Mouse (Mus musculus) midbrain, embryonic 11.5 days (tissue): ENCODE measurements around the gene Gpkow. TPM values are rescaled to one million over a fixed set of nuclear protein-coding genes. Genes with fewer than 3 reads are reported as not detected.
"Not testable (repeated sequence)": the region's sequence is repeated elsewhere in the genome, so short reads cannot be mapped to it uniquely, and the experiment has no call there.

Experiments
- ATAC-seq: fragments of 200-750 bp; cut with Nextera tagmentation; 2 replicates; pipeline ENCODE4 v1.8.0; 2017; ENCODE audit warnings: moderate TSS enrichment, moderate library complexity; ENCODE audit not compliant: low FRiP score
- DNase-seq: peaks from one replicate; pipeline ENCODE4 v3.0.0; 2015; ENCODE audit warnings: low spot score; ENCODE audit errors: missing footprints
- H3K27ac ChIP-seq: fragments of 300-500 bp; sonication (generic); 2 replicates; pipeline ENCODE4 v1.5.1; 2014; ENCODE audit warnings: low read depth, low read length
- H3K27me3 ChIP-seq: fragments of 300-500 bp; sonication (generic); 2 replicates; pipeline ENCODE4 v1.6.1; 2014; ENCODE audit warnings: mild to moderate bottlenecking, low read length, moderate library complexity, mixed read lengths; ENCODE audit not compliant: control insufficient read depth, insufficient read depth
- H3K36me3 ChIP-seq: fragments of 300-500 bp; sonication (generic); 2 replicates; pipeline ENCODE4 v1.6.1; 2014; ENCODE audit warnings: mild to moderate bottlenecking, low read length, moderate library complexity, mixed read lengths; ENCODE audit not compliant: control insufficient read depth, insufficient read depth
- H3K4me1 ChIP-seq: fragments of 300-500 bp; sonication (generic); 2 replicates; pipeline ENCODE4 v1.6.1; 2014; ENCODE audit warnings: low read length; ENCODE audit not compliant: control insufficient read depth, insufficient read depth
- H3K4me2 ChIP-seq: fragments of 300-500 bp; sonication (generic); 2 replicates; pipeline ENCODE4 v1.6.1; 2014; ENCODE audit warnings: mild to moderate bottlenecking, moderate library complexity
- H3K4me3 ChIP-seq: fragments of 300-500 bp; sonication (generic); 2 replicates; pipeline ENCODE4 v1.5.1; 2014; ENCODE audit warnings: low read depth, low read length
- H3K9ac ChIP-seq: fragments of 300-500 bp; sonication (generic); 2 replicates; pipeline ENCODE4 v1.6.1; 2014; ENCODE audit warnings: low read length
- H3K9me3 ChIP-seq: fragments of 300-500 bp; sonication (generic); 2 replicates; pipeline ENCODE4 v1.6.1; 2016; ENCODE audit warnings: low read length; ENCODE audit not compliant: control insufficient read depth
- WGBS: fragments of 180-500 bp; shearing (Covaris S2); extraction: QIAGEN DNeasy Blood & Tissue Kit; methylation state at CpG from one replicate; pipeline ENCODE4 v1.1.7; 2014; 5-methylcytosine and 5-hydroxymethylcytosine counted together
- polyA plus RNA-seq: library from polyadenylated mRNA; unstranded; fragments of >200 nt; fragmentation: Nextera tagmentation; extraction: Ambion mirVana; gene quantifications from 2 replicates; pipeline ENCODE4 v1.2.1, GENCODE M21; 2014

The Gpkow gene
- polyA plus RNA-seq, 1 experiment from 2014 or later, result 44.4 TPM

GRCm38 (mm10) chrX:7716058-7716457 is 19.1 kb downstream of the Gpkow start:
- not testable (repeated sequence) for ATAC-seq, H3K9ac ChIP-seq
- WGBS, result 29% methylated on average over 1 of the region's 1 CpGs

GRCm38 (mm10) chrX:7721514-7722281 is 24.8 kb downstream of the Gpkow start, which contains the start of gene Gm45208:
Gm45208 (plus strand) TSS chrX:7722245.
- H3K9ac ChIP-seq, result peak within 1 kb of the TSS; percentile 70
- H3K4me1 ChIP-seq, result no peaks in the 10 kb centered on the region
- no peaks in the 10 kb centered on the region for H3K9me3 ChIP-seq
- peak within 1 kb of the TSS; percentile 53 for H3K4me3 ChIP-seq
- DNase-seq (peak; percentile 95), ATAC-seq (peak; percentile 91)
- H3K27ac ChIP-seq, result peak within 1 kb of the TSS; percentile 89
- no peaks in the 10 kb centered on the region for H3K27me3 ChIP-seq
- H3K4me2 ChIP-seq, result peak within 1 kb of the TSS; percentile 55
- 18% methylated on average over 22 of the region's 22 CpGs for WGBS
- H3K36me3 ChIP-seq, result no peaks in the 10 kb centered on the region

More at GRCm38 (mm10) chrX:7716058-7716457, 19.1 kb downstream of the Gpkow start:
- not testable (repeated sequence) for H3K4me2 ChIP-seq, H3K27me3 ChIP-seq, H3K9me3 ChIP-seq, H3K4me3 ChIP-seq, H3K36me3 ChIP-seq, DNase-seq, H3K27ac ChIP-seq, H3K4me1 ChIP-seq

GRCm38 (mm10) chrX:7722282-7722611 is 25.3 kb downstream of the Gpkow start:
- peak overlapping the region; percentile 70 for H3K9ac ChIP-seq
- peak overlapping the region; percentile 55 for H3K4me2 ChIP-seq
- peak overlapping the region; percentile 53 for H3K4me3 ChIP-seq
- H3K9me3 ChIP-seq, result no peaks in the 10 kb centered on the region
- DNase-seq (no peak), ATAC-seq (peak; percentile 67; the same call in 1 of the 2 replicates)
- H3K4me1 ChIP-seq, result no peaks in the 10 kb centered on the region
- H3K27me3 ChIP-seq, result no peaks in the 10 kb centered on the region
- WGBS, result 22% methylated on average over 11 of the region's 11 CpGs
- H3K36me3 ChIP-seq, result no peaks in the 10 kb centered on the region
- H3K27ac ChIP-seq, result peak overlapping the region; percentile 89; the same call in 1 of the 2 replicates

- Histone ChIP-seq H3K27me3 (no peaks in the 10 kb centered on the region), H3K36me3 (no peaks in the 10 kb centered on the region), H3K27ac (no peak overlapping the region), H3K4me3 (peak overlapping the region; percentile 53), H3K4me2 (peak overlapping the region; percentile 55), H3K4me1 (0 out of 2 replicates have a peak, but pooled peaks cover 1% of the 10 kb centered on the region), H3K9me3 (no peaks in the 10 kb centered on the region), H3K9ac (peak overlapping the region; percentile 70)
- ATAC-seq (no peak), DNase-seq (no peak)
- 25% methylated on average over 4 of the region's 4 CpGs for WGBS
Observed at GRCm38 (mm10) chrX:7722691-7723090, 25.8 kb downstream of the Gpkow start.

GRCm38 (mm10) chrX:7724135-7724534 is 27.2 kb downstream of the Gpkow start:
- DNase-seq, result no peak
- Histone ChIP-seq H3K4me1 (0 out of 2 replicates have a peak, but pooled peaks cover 4% of the 10 kb centered on the region), H3K9me3 (no peaks in the 10 kb centered on the region), H3K4me3 (no peak overlapping the region), H3K4me2 (no peak overlapping the region), H3K9ac (no peak overlapping the region), H3K27ac (no peak overlapping the region), H3K36me3 (no peaks in the 10 kb centered on the region), H3K27me3 (no peaks in the 10 kb centered on the region)
- WGBS, result 85% methylated on average over 7 of the region's 7 CpGs
- ATAC-seq, result no peak

GRCm38 (mm10) chrX:7725841-7726240 is 28.9 kb downstream of the Gpkow start:
- Histone ChIP-seq H3K4me1 (0 out of 2 replicates have a peak, but pooled peaks cover 4% of the 10 kb centered on the region), H3K9ac (no peak overlapping the region), H3K27me3 (no peaks in the 10 kb centered on the region), H3K36me3 (no peaks in the 10 kb centered on the region), H3K4me2 (no peak overlapping the region), H3K27ac (no peak overlapping the region), H3K9me3 (no peaks in the 10 kb centered on the region), H3K4me3 (no peak overlapping the region)
- DNase-seq (no peak), ATAC-seq (no peak)
- WGBS, result 86% methylated on average over 12 of the region's 12 CpGs

GRCm38 (mm10) chrX:7727176-7727575 is 30.2 kb downstream of the Gpkow start:
- no peak overlapping the region for H3K9ac ChIP-seq
- no peak for ATAC-seq
- H3K4me1 ChIP-seq, result 0 out of 2 replicates have a peak, but pooled peaks cover 4% of the 10 kb centered on the region
- no peaks in the 10 kb centered on the region for H3K9me3 ChIP-seq
- H3K27me3 ChIP-seq, result no peaks in the 10 kb centered on the region
- no peak overlapping the region for H3K4me2 ChIP-seq
- no peaks in the 10 kb centered on the region for H3K36me3 ChIP-seq
- no peak overlapping the region for H3K4me3 ChIP-seq
- no peak overlapping the region for H3K27ac ChIP-seq
- no peak for DNase-seq
- WGBS, result 90% methylated on average over 13 of the region's 13 CpGs

GRCm38 (mm10) chrX:7728215-7728921 is 31.4 kb downstream of the Gpkow start, which contains the start of gene Praf2:
Praf2 (plus strand) TSS chrX:7728439.
- Histone ChIP-seq H3K27me3 (no peaks in the 10 kb centered on the region), H3K4me1 (0 out of 2 replicates have a peak, but pooled peaks cover 4% of the 10 kb centered on the region), H3K4me3 (peak within 1 kb of the TSS; percentile 41), H3K36me3 (no peaks in the 10 kb centered on the region), H3K4me2 (peak within 1 kb of the TSS; percentile 38), H3K9me3 (no peaks in the 10 kb centered on the region), H3K27ac (no peak within 1 kb of the TSS; the same call in 1 of the 2 replicates), H3K9ac (peak within 1 kb of the TSS; percentile 60)
- WGBS, result 14% methylated on average over 42 of the region's 42 CpGs
- ATAC-seq, result peak; percentile 95
- peak; percentile 93 for DNase-seq

GRCm38 (mm10) chrX:7728922-7729265 is 32.0 kb downstream of the Gpkow start:
- no peaks in the 10 kb centered on the region for H3K36me3 ChIP-seq
- H3K4me1 ChIP-seq, result peaks cover 4% of the 10 kb centered on the region; the same call in 1 of the 2 replicates
- peak; percentile 1; the same call in 1 of the 2 replicates for ATAC-seq
- no peak for DNase-seq
- peak overlapping the region; percentile 41 for H3K4me3 ChIP-seq
- H3K9ac ChIP-seq, result peak overlapping the region; percentile 60
- WGBS, result 33% methylated on average over 4 of the region's 4 CpGs
- H3K27me3 ChIP-seq, result no peaks in the 10 kb centered on the region
- peak overlapping the region; percentile 38 for H3K4me2 ChIP-seq
- no peaks in the 10 kb centered on the region for H3K9me3 ChIP-seq
- no peak overlapping the region for H3K27ac ChIP-seq
